Mouse (Mus musculus) liver, postnatal 0 days (tissue): ENCODE measurements at regions not wholly inside any gene's neighbourhood (a gene's known extent, or its start where the extent isn't known, plus 50 kb on each side); places are given as distances from the start of the nearest gene placed in this dataset.

ENCODE experiments used
- ATAC-seq: fragments of 200-750 bp; cut with Nextera tagmentation; 2 replicates; pipeline ENCODE4 v1.8.0; 2017; ENCODE audit warnings: mild to moderate bottlenecking, moderate library complexity
- DNase-seq: peaks from one replicate; pipeline ENCODE4 v3.0.0-alpha.2; 2016
- H3K27ac ChIP-seq: fragments of 300-500 bp; sonication (generic); 2 replicates; pipeline ENCODE4 v1.5.1; 2014; ENCODE audit warnings: antibody characterized with exemption, moderate library complexity, mild to moderate bottlenecking, low read depth
- H3K27me3 ChIP-seq: fragments of 300-500 bp; sonication (generic); 2 replicates; pipeline ENCODE4 v1.6.1; 2014; ENCODE audit warnings: low read length, control low read depth, mixed read lengths; ENCODE audit not compliant: insufficient read depth
- H3K36me3 ChIP-seq: fragments of 300-500 bp; sonication (generic); replicated peaks from 2 replicates; pipeline ENCODE4 v1.6.1; 2014; ENCODE audit warnings: mild to moderate bottlenecking, control low read depth, low read length, moderate library complexity, mixed read lengths; ENCODE audit not compliant: insufficient read depth
- H3K4me1 ChIP-seq: fragments of 300-500 bp; sonication (generic); 2 replicates; pipeline ENCODE4 v1.6.1; 2014; ENCODE audit warnings: antibody characterized with exemption, mild to moderate bottlenecking, control low read depth; ENCODE audit not compliant: insufficient read depth
- H3K4me2 ChIP-seq: fragments of 300-500 bp; sonication (generic); 2 replicates; pipeline ENCODE4 v1.6.1; 2014; ENCODE audit warnings: low read depth, mild to moderate bottlenecking, low read length, moderate library complexity, mixed read lengths
- H3K4me3 ChIP-seq: fragments of 300-500 bp; sonication (generic); 2 replicates; pipeline ENCODE4 v1.5.1; 2014; ENCODE audit warnings: low read depth, low read length
- H3K9ac ChIP-seq: fragments of 300-500 bp; sonication (generic); replicated peaks from 2 replicates; pipeline ENCODE4 v1.6.1; 2014; ENCODE audit warnings: mild to moderate bottlenecking, moderate library complexity
- H3K9me3 ChIP-seq: fragments of 300-500 bp; sonication (generic); 2 replicates; pipeline ENCODE4 v1.6.1; 2016; ENCODE audit warnings: mild to moderate bottlenecking, control low read depth, low read length, mixed read lengths
- CTCF ChIP-seq: sonication (generic); IDR thresholded peaks from 2 replicates; pipeline ENCODE4 v1.5.1; 2016; ENCODE audit warnings: antibody characterized with exemption, low read depth
- EP300 ChIP-seq: IDR thresholded peaks from 2 replicates; pipeline ENCODE4 v1.6.1; 2016; ENCODE audit warnings: antibody characterized with exemption, low read depth, mild to moderate bottlenecking
- WGBS: fragments of 180-500 bp; shearing (Covaris S2); extraction: QIAGEN DNeasy Blood & Tissue Kit; methylation state at CpG from one replicate; pipeline ENCODE4 v1.1.7; 2014; ENCODE audit not compliant: insufficient replicate concordance; 5-methylcytosine and 5-hydroxymethylcytosine counted together

DNA sequence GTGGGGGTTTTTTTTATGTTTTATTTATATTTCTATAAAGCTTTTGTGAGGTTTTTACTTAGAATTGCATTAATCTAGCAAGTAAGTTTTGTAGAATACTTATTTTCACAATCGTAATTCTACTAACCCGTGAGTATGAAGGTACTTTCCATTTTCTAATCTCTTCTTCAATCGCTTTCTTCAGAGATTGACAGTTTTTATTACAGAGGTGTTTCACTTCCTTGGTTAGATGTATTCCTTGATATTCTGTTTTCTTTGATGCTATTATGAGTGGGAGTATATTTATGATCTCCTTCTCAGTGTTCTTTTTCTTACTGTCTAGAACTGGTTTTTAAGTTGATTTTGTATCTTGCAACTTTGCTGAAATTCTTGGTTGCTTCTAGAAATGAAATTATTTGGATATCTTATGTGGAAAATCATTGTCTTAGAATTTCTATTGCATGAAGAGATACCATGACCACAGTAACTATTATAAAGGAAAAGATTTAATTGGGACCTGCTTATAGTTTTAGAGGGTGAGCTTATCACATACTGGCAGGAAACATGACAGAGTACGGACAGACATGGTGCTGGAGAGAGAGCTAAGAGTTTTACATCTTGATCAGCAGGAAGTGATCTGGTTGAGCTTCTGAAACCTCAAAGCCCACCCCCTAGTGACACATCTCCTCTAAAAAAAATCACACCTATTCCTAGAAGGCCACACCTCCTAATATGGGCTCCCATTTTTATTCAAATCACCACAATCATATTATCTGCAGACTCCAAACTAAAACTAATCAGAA is 328.1 kb downstream of the Ar start:
- Histone ChIP-seq H3K4me1 (no peaks in the 10 kb centered on the region), H3K36me3 (no peaks in the 10 kb centered on the region), H3K9ac (no peak overlapping the region), H3K27ac (no peak overlapping the region), H3K27me3 (no peaks in the 10 kb centered on the region), H3K9me3 (no peaks in the 10 kb centered on the region), H3K4me2 (no peak overlapping the region), H3K4me3 (no peak overlapping the region)
- WGBS: 75% methylated on average over 4 of the region's 4 CpGs
- no peak for DNase-seq
- no peak for TF ChIP-seq CTCF
- no peak for TF ChIP-seq EP300
- no peak for ATAC-seq
